Mouse (Mus musculus): Measurements from ENCODE around the gene Olfr267. TPM values are rescaled to one million over a fixed set of nuclear protein-coding genes. Genes with fewer than 3 reads are reported as not detected.

Gene Olfr267
- not detected in 2 replicates for polyA plus RNA-seq (2012; ENCODE audit: low replicate concordance)

DNA sequence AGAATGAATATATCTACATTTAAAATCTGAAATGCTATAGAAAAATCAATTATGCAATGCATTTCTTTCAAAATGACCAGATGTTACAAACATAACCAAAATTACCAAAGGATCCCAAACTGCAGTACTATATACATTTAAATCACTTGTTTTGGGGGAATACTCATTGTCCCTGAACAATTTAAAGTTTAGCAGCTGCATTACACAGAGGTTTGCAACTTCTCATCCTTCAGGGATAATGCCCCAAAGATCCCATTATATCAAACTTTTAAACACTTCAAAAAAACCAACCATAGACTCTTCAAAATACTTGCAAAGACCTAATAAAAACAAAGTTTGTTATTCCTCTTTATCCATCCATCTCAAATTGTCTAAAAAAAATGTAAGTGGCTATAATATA lies at the start of gene Olfr267:
Gene Olfr267 (minus strand): TSS at position 101 of the 400 bp plus-strand sequence.

Other genes starting within 250 kb of the Olfr267 start
- gene Lpar1, start 233.8 kb downstream of the Olfr267 start, polyA plus RNA-seq (2012; ENCODE audit: low replicate concordance): 0.74 TPM in 1 of 2 replicates, not detected in the other
- gene Ecpas, start 125.0 kb upstream of the Olfr267 start, polyA plus RNA-seq (2012; ENCODE audit: low replicate concordance): 28.2 and 55.2 TPM in 2 replicates
- not detected in 2 replicates for gene Zkscan16, start 155.9 kb upstream of the Olfr267 start, polyA plus RNA-seq (2012; ENCODE audit: low replicate concordance)
- 0.10 TPM in 1 of 2 replicates, not detected in the other for gene Ptgr1, start 199.4 kb upstream of the Olfr267 start, polyA plus RNA-seq (2012; ENCODE audit: low replicate concordance)
- 2.9 and 4.5 TPM in 2 replicates for gene Dnajc25, start 207.3 kb upstream of the Olfr267 start, polyA plus RNA-seq (2012; ENCODE audit: low replicate concordance)
- gene Gm20503, start 215.5 kb upstream of the Olfr267 start, polyA plus RNA-seq (2012; ENCODE audit: low replicate concordance): 2.9 and 4.6 TPM in 2 replicates
- 14.5 and 20.5 TPM in 2 replicates for gene Gng10, start 247.4 kb upstream of the Olfr267 start, polyA plus RNA-seq (2012; ENCODE audit: low replicate concordance)

All from leukemia stem cell, adult 10-12 weeks (primary cell).